Mouse (Mus musculus): ENCODE measurements around the gene Dazap2.

DNA sequence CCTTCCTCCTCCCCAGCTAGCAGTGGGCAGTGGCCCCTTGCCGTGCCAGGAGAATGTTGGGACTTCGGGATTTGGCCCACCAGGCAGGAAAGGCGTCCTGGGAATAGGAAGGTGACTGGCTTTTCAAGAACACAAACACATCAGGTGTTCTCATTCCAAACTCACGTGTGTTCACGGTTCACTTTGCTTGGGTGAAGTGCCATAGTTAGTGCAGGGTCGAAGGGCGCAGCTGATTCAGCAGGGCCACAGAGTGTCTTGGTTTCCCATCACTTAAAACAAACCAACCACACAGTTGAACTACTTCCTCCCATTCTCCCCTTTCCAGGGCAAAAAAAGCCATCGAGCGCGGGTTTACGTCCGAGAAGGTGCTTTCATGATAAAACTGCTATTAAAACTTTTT is 39.8 kb upstream of the Dazap2 start:
- TF ChIP-seq CTCF (IDR thresholded peaks at IDR 0.05; ENCODE audit: control insufficient read depth, insufficient read depth, low read length) = no peak
- TF ChIP-seq POLR2A (IDR thresholded peaks at IDR 0.05; ENCODE audit: borderline replicate concordance, control insufficient read depth, low read depth, low read length) = no peak
